Mouse (Mus musculus): ENCODE measurements around the gene Sult6b1. TPM values are rescaled to one million over a fixed set of nuclear protein-coding genes. Genes with fewer than 3 reads are reported as not detected.

Sult6b1 gene
- polyA plus RNA-seq, 1 experiment from 2014 or later: not detected

- Histone ChIP-seq H3K4me2 (no peak overlapping the region), H3K9me3 (ENCODE audit: control insufficient read depth, low read length) (no peaks in the 10 kb centered on the region), H3K27me3 (ENCODE audit: control insufficient read depth, insufficient read depth, low read length) (no peaks in the 10 kb centered on the region), H3K4me1 (ENCODE audit: control insufficient read depth, insufficient read depth, low read length) (no peaks in the 10 kb centered on the region), H3K4me3 (ENCODE audit: low read depth, low read length) (no peak overlapping the region), H3K9ac (ENCODE audit: low read length) (no peak overlapping the region), H3K27ac (ENCODE audit: low read depth, low read length) (no peak overlapping the region), H3K36me3 (ENCODE audit: control insufficient read depth, insufficient read depth, low read length) (no peaks in the 10 kb centered on the region)
- no peak for DNase-seq (ENCODE audit: low spot score, missing footprints)
- WGBS: 89% methylated on average over 10 of the region's 10 CpGs
- ATAC-seq (ENCODE audit: low FRiP score): no peak
Measured at GRCm38 (mm10) chr17:78856243-78856642, 50.5 kb downstream of the Sult6b1 start.

- Histone ChIP-seq H3K4me3 (ENCODE audit: low read depth, low read length) (no peak overlapping the region), H3K4me2 (no peak overlapping the region), H3K36me3 (ENCODE audit: control insufficient read depth, insufficient read depth, low read length) (peaks cover 11% of the 10 kb centered on the region), H3K9ac (ENCODE audit: low read length) (no peak overlapping the region), H3K27me3 (ENCODE audit: control insufficient read depth, insufficient read depth, low read length) (no peaks in the 10 kb centered on the region), H3K27ac (ENCODE audit: low read depth, low read length) (no peak overlapping the region), H3K9me3 (ENCODE audit: control insufficient read depth, low read length) (no peaks in the 10 kb centered on the region), H3K4me1 (ENCODE audit: control insufficient read depth, insufficient read depth, low read length) (no peaks in the 10 kb centered on the region)
- ATAC-seq (ENCODE audit: low FRiP score) (no peak), DNase-seq (ENCODE audit: low spot score, missing footprints) (no peak)
- 93% methylated on average over 7 of the region's 7 CpGs for WGBS
Measured at GRCm38 (mm10) chr17:78842271-78842928, 64.4 kb downstream of the Sult6b1 start.

- no peaks in the 10 kb centered on the region for H3K9me3 ChIP-seq (ENCODE audit: control insufficient read depth, low read length)
- no peak for ATAC-seq (ENCODE audit: low FRiP score)
- WGBS: 40% methylated on average over 2 of the region's 2 CpGs
- H3K36me3 ChIP-seq (ENCODE audit: control insufficient read depth, insufficient read depth, low read length): peaks cover 4% of the 10 kb centered on the region; the same call in 1 of the 2 replicates
- no peak for DNase-seq (ENCODE audit: low spot score, missing footprints)
- 0 out of 2 replicates have a peak, but pooled peaks cover 2% of the 10 kb centered on the region for H3K4me1 ChIP-seq (ENCODE audit: control insufficient read depth, insufficient read depth, low read length)
- peak overlapping the region; percentile 63 for H3K4me3 ChIP-seq (ENCODE audit: low read depth, low read length)
- H3K27me3 ChIP-seq (ENCODE audit: control insufficient read depth, insufficient read depth, low read length): no peaks in the 10 kb centered on the region
- peak overlapping the region; percentile 83 for H3K4me2 ChIP-seq
- H3K27ac ChIP-seq (ENCODE audit: low read depth, low read length): peak overlapping the region; percentile 71
- peak overlapping the region; percentile 70 for H3K9ac ChIP-seq (ENCODE audit: low read length)
Measured at GRCm38 (mm10) chr17:78836056-78836455, 70.7 kb downstream of the Sult6b1 start.

- Histone ChIP-seq H3K9ac (ENCODE audit: low read length) (peak within 1 kb of the TSS; percentile 89), H3K27ac (ENCODE audit: low read depth, low read length) (peak within 1 kb of the TSS; percentile 71), H3K27me3 (ENCODE audit: control insufficient read depth, insufficient read depth, low read length) (no peaks in the 10 kb centered on the region), H3K9me3 (ENCODE audit: control insufficient read depth, low read length) (no peaks in the 10 kb centered on the region), H3K4me2 (peak within 1 kb of the TSS; percentile 83), H3K4me1 (ENCODE audit: control insufficient read depth, insufficient read depth, low read length) (0 out of 2 replicates have a peak, but pooled peaks cover 2% of the 10 kb centered on the region), H3K36me3 (ENCODE audit: control insufficient read depth, insufficient read depth, low read length) (peaks cover 2% of the 10 kb centered on the region; the same call in 1 of the 2 replicates), H3K4me3 (ENCODE audit: low read depth, low read length) (peak within 1 kb of the TSS; percentile 63)
- under 1% methylated on average over 81 of the region's 81 CpGs for WGBS
- ATAC-seq (ENCODE audit: low FRiP score): peak; percentile 99
- DNase-seq (ENCODE audit: low spot score, missing footprints): peak; percentile 100
Measured at GRCm38 (mm10) chr17:78834856-78835835, 71.6 kb downstream of the Sult6b1 start, which contains the start of the genes Heatr5b and Gpatch11. Heatr5b (minus strand) TSS chr17:78835364. Gpatch11 (plus strand) TSS chr17:78835567.

Other genes with a start within 250 kb of the Sult6b1 start
- gene Strn, start 169.8 kb downstream of the Sult6b1 start, polyA plus RNA-seq (2014; fragmentation: Nextera tagmentation; extraction: Ambion mirVana): 6.7 and 7.9 TPM in 2 replicates
- 15.5 and 17.9 TPM in 2 replicates for gene Heatr5b, start 71.6 kb downstream of the Sult6b1 start, polyA plus RNA-seq (2014; fragmentation: Nextera tagmentation; extraction: Ambion mirVana)
- 40.8 and 45.4 TPM in 2 replicates for gene Gpatch11, start 71.4 kb downstream of the Sult6b1 start, polyA plus RNA-seq (2014; fragmentation: Nextera tagmentation; extraction: Ambion mirVana)
- 4.0 and 4.4 TPM in 2 replicates for gene Eif2ak2, start 24.4 kb downstream of the Sult6b1 start, polyA plus RNA-seq (2014; fragmentation: Nextera tagmentation; extraction: Ambion mirVana)
- gene Cebpzos, start 9.5 kb upstream of the Sult6b1 start, polyA plus RNA-seq (2014; fragmentation: Nextera tagmentation; extraction: Ambion mirVana): 121 and 126 TPM in 2 replicates
- 63.9 and 64.8 TPM in 2 replicates for gene Cebpz, start 30.1 kb upstream of the Sult6b1 start, polyA plus RNA-seq (2014; fragmentation: Nextera tagmentation; extraction: Ambion mirVana)
- gene Ndufaf7, start 30.1 kb upstream of the Sult6b1 start, polyA plus RNA-seq (2014; fragmentation: Nextera tagmentation; extraction: Ambion mirVana): 53.9 and 54.2 TPM in 2 replicates
- gene Prkd3, start 113.8 kb upstream of the Sult6b1 start, polyA plus RNA-seq (2014; fragmentation: Nextera tagmentation; extraction: Ambion mirVana): 48.0 and 48.5 TPM in 2 replicates
- 8.5 and 10.5 TPM in 2 replicates for gene Qpct, start 144.9 kb upstream of the Sult6b1 start, polyA plus RNA-seq (2014; fragmentation: Nextera tagmentation; extraction: Ambion mirVana)

Measured in midbrain, embryonic 11.5 days (tissue).